Mouse (Mus musculus) heart, postnatal 25 days (tissue): ENCODE results near the gene Gm27029. TPM values are rescaled to one million over a fixed set of nuclear protein-coding genes. Genes with fewer than 3 reads are reported as not detected.
"Not testable (repeated sequence)": the region's sequence is repeated elsewhere in the genome, so short reads cannot be mapped to it uniquely, and the experiment has no call there.

ENCODE experiments used
- DNase-seq: peaks from one replicate; pipeline ENCODE4 v3.0.0; 2022; ENCODE audit warnings: low spot score
- intact Hi-C: fragments of 180-260 bp; cut with DNase I; formaldehyde crosslinking; loops from one replicate; pipeline ENCODE4 v1.15.1; 2025
- total RNA-seq, 2 experiments: library from RNA; stranded (reverse); gene quantifications; 2 replicates each; pipeline ENCODE4 v1.2.3; 2021

The Gm27029 gene
- 1 to 10 TPM; 8.5 to 9.1 TPM for total RNA-seq

DNA sequence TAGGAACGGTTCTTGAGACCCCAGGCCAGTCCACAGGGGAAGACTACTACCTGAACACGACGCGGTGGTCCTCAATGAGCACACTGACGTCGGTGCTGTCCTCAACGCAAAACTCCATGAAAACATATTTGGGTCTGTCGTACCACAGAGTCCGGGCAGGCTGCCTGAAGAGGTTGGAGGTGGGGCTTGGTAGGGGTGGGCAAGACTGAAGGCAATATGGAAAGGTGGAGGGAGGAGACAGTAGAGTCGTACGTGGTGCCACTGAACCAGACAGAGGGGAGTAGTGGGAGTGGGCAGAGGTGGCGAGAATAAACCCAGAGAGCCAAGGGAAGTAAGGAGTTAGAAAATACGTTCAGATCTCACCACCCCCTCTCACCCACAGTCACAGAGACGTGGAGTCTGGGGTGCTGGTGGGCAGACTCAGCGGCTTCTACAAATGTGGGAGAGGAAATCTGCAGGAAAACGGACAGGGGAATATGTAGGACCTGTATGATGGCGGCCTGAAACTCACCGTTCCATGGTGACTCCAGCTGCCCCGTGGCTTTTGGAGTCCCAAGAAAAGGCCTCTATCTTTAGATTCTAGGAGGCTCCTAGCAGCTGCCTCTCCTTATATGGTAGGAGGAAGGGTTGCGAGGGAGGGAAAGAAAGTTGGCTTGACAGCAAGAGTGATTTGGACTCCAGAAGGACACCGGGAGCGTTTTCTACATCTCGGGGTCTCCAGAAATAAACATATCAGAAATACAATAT, at the start of gene Gm27029:
TSS of gene Gm27029 (minus strand) at position 692 of the 747 bp plus-strand sequence.
- DNase-seq: no peak
- intact Hi-C loops: no loop called here

DNA sequence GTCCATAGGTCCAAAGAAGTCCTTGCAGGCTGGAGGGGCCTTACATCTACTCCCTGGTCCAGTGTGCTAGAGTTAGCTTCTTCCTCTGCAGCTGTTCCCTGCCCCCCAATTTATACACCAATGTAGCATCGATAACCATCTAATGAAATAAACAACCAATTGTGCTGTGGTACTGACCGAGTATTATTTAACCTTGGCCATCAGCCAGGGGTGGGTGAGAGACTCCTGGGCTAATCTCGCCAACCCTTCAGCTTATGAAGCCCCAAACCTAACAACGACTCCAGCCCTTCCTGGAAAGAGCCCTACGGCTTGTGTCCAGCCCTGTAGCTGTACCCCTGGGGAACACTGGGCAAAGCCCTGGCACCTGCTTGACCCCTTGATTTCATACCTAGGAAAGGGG, 49.7 kb upstream of the Gm27029 start:
- DNase-seq: no peak
- intact Hi-C loops: no loop called here

DNA sequence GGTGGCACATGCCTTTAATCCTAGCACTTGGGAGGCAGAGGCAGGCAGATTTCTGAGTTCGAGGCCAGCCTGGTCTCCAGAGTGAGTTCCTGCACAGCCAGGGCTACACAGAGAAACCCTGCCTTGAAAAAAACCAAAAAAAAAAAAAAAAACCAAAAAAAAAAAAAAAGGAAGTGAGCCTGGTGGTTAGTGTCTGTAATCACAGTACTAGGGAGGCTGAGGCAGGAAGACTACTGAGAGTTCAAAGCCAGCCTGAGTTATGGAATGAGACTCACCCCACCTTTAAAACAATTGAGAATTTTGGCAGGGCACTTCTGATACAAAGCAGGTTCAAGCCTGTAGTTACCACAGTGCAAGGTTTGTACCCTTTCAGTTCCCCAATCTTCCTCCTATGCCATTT, 49.1 kb upstream of the Gm27029 start:
- intact Hi-C loops, DNase-seq: not testable (repeated sequence)

DNA sequence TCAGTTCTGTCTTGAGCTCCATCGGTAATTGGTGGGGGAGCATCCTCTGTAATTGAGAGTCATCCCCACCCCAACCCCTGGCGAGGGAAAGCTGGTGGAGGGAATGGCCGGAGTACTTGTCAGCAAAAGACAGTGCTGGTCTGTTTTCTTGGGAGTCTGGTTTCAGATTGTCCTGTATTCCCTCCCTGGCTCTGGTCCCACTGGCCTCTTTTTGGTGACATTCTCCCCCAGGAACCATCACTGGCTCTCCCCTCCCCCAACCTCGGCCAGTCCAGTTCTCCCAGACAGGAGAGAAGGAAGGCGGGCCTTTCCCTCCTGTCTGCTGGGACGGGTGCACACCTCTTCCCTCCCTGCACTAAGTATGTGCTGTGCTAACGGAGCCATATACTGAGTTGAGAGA, 47.7 kb upstream of the Gm27029 start:
- DNase-seq: no peak
- intact Hi-C loops: no loop called here

DNA sequence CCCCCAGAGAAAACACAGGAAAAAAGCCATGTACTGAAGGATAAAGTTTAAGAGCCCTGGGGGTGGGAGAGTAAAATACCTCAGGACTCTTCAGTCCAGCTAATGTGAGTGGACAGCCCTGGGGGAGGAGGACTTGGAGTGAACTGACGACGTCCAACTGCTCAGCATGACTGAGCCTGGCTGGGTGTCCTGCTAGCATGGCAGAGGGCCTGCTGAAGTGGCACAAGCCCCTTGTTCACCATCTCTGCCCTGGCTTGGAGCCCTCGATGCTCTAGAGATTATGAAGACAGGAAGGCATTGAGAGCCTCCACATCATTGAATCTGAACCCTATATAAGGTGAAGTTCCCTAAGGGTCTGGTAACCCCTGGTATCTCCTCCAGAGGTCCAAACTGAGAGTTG, 47.3 kb upstream of the Gm27029 start:
- intact Hi-C loops: no loop called here
- no peak for DNase-seq

DNA sequence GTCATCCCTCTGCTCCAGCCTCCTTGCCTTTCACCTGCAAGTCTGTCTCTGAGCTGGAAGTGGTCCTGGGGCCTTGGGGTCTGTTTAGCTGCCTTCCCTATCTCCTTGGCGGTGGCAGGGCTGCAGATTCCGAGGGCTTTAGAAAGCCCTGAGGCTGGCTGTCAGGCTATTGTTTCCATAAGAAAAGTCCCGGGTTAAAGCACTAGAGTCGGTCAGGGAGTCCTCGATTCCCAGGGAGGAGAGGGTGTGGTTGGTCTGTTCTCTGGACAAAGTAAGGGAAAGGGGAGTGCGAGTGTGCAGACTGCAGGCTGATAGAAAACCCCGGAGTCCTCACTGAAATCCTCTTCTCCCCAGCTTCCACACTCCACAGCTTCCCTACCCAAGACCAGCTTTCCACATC, 45.6 kb upstream of the Gm27029 start:
- intact Hi-C loops: no loop called here
- no peak for DNase-seq

DNA sequence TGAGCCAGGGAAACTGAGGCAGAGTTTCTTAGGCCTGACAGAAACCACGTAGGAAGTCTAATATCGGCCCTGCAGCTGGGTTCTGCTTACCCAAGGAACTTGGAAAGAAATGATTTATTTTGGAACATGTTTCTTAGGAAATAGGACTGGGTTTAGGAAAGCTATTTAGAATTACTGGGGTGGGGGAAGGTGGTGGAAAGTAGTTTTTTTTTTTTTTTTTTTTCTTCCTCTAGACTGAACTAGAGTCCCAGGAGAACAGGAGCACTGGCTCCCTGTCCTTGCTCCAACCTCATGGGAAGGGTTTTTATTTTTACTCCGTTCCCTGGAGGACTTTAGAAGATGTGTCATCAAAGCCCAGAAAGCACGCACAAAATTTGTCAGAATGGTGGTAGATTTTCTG, 44.6 kb upstream of the Gm27029 start:
- no peak for DNase-seq
- intact Hi-C loops: loop anchor here (5.0 kb wide), 1 partner anchor 83 kb away; the partner anchor contains the start of genes Brca1 and Nbr1

DNA sequence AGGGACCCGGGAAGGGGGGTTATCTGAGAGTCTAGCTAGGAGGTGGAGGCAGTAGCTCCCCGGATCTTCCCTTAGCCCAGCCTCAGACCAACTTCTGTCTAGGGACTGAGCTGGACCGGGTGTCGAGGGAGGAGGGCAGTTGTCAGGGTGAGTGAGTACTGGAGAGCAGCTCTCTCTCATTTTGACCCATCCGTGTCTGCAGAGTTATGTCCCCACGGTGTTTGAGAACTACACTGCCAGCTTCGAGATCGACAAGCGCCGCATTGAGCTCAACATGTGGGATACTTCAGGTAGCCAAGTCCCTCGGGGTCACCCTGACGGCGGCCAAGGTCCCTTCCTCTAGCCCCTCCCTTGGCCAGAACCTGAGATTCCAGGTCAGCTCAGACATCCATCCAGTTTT, 44.1 kb upstream of the Gm27029 start:
- no peak for DNase-seq

DNA sequence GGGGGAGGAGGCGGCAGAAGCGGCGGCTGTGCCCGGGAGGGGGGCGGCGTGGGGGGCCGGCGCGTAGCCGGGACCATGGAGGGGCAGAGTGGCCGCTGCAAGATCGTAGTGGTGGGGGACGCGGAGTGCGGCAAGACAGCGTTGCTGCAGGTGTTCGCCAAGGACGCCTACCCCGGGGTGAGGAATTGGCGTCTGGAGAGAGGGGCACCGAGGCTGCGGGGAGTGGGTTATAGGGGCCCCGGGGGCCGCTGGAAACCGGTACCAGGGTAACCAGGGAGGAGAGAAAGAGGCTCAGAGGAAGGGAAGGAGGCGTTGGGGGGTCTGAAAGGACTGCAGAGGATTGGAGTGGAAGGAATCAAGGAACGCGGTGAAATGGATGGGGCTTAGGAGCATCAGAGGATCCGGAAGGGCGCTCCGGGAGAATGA, 43.7 kb upstream of the Gm27029 start:
- intact Hi-C loops: loop anchor here (5.0 kb wide), 1 partner anchor 84 kb away; the partner anchor contains the start of genes Brca1 and Nbr1
- DNase-seq: no peak

More for the DNA sequence above, 44.1 kb upstream of the Gm27029 start:
- intact Hi-C loops: loop anchor here (5.0 kb wide), 1 partner anchor 84 kb away; the partner anchor contains the start of genes Brca1 and Nbr1

DNA sequence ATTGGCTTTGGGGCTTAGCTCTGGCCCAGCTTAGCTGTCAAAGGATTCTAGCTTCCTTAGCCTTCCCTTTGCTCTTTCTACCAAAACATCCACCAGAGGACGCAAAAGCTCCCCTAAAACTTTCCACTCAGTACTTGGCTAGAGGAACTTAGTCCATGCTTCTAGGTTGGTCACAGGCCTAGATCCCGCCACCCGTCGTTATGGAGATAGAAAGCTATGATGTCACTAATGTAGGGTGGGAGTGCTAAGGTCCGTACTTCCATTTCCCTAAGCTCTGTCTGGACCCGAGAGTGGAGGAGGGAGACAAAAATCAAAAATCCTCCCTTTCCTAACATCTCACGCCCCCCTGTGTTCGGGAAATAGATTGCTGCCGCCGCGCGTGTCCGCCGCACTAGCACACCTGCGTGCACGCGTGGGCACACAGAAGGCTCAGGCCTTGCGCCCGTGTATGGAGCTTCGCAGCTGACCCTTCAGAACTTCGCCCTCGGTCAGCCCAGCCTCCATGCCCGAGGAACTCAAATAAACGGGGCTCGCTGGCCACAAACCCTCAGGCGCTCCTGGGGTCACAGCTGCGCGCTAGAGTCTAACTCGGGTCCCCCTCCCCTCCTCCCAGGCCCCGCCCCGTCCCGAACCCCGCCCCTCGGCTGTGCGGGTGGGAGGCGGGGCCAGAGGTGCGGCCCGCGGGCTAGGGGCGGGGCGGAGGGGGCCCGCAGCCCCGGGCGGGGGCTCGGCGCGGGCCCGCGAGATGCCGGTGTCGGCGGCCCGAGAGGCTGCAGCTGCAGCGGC, 43.1 kb upstream of the Gm27029 start:
- peak; percentile 46 for DNase-seq
- intact Hi-C loops: loop anchor here (5.0 kb wide), 1 partner anchor 85 kb away; the partner anchor contains the start of genes Brca1 and Nbr1

DNA sequence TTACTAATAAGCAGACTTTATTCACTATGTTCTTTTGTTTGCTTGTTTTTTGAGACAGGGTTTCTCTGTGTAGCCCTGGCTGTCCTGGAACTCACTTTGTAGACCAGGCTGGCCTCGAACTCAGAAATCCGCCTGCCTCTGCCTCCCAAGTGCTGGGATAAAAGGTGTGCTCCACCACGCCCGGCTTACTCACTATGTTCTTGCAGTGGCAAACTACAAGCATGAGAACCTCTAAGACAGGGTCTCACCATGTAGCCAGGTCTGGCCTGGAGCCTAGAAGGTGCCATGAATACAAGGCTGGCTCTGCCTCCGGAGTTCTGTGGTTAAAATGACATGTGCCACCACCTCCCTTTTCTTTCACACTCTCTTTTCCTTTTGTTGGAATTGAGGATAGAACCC, 42.0 kb upstream of the Gm27029 start:
- DNase-seq: not testable (repeated sequence)
- intact Hi-C loops: loop anchor here (5.0 kb wide), 1 partner anchor 86 kb away; the partner anchor contains the start of genes Brca1 and Nbr1

DNA sequence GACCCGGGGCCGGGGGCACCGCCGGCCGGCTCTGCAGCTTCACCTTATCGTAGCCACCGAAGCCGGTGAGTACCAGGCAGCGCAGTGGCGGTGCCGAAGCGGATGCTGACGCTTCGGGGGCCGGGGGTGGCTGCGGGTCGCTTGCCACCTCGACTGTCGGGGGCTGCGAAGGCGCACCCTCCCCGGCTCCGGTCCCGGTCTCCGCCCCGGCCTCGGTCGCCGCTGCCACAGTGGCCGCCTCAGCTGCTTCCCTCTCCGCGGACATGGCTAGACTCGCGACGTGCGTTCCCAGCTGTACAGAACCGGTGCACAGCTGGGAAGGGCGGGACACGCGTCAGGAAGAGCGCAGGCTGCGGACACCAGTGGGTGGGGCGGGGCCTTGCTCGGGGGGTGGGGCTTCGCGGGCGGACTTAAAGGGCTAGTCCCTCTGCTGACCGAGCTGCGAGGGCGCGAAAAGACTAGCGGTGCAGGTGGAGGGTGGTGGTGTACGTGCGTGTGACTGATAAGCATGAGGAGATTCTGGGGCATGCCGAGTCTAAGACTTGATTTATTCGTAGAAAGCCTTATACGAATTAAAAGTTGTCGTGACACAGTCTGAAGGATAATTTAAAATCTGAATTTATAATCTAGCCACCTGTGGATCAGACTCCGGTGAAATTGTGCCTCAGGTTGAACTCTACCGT, 41.4 kb upstream of the Gm27029 start, which contains the start of gene Vat1:
TSS of gene Vat1 (minus strand) at position 362 of the 683 bp plus-strand sequence.
- peak; percentile 55 for DNase-seq
- intact Hi-C loops: loop anchor here (5.0 kb wide), 1 partner anchor 86 kb away; the partner anchor contains the start of genes Brca1 and Nbr1

DNA sequence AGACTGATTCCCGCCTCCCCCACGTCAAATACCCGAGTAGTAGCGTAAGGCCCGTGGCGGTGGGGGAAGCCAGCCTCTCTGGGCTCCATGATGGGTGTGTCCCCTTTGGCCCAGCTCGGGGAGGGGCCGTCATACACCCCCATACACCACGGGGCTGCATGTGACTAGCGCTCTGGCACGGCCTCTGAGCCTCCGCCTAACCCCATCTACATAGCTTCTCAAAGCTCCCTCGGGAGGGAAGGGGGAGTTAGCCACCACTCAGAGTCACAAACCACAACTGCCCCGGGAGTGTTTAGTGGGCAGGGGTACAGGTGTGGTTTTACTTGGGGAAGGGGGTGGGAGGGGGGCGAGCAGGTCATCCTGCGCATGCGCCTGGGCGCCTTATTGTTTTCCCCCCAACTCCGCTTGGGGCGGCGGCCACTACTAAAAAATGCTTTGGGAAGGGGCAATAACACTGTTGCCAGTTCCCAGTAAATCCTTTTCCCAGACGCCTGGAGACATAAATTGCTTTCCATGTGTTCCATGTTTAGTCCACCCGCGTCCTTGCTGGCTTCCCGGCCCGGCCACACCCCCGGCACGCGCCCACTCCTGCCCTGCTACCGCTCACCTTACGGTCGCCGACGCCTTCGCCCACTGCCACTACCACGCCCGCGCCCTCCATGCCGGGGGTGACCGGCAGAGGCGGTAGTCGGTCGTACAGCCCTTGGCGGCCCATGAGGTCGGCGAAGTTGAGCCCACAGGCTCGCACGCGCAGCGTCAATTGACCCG, 40.7 kb upstream of the Gm27029 start:
- intact Hi-C loops: loop anchor here (5.0 kb wide), 1 partner anchor 87 kb away; the partner anchor contains the start of genes Brca1 and Nbr1
- peak; percentile 74 for DNase-seq

DNA sequence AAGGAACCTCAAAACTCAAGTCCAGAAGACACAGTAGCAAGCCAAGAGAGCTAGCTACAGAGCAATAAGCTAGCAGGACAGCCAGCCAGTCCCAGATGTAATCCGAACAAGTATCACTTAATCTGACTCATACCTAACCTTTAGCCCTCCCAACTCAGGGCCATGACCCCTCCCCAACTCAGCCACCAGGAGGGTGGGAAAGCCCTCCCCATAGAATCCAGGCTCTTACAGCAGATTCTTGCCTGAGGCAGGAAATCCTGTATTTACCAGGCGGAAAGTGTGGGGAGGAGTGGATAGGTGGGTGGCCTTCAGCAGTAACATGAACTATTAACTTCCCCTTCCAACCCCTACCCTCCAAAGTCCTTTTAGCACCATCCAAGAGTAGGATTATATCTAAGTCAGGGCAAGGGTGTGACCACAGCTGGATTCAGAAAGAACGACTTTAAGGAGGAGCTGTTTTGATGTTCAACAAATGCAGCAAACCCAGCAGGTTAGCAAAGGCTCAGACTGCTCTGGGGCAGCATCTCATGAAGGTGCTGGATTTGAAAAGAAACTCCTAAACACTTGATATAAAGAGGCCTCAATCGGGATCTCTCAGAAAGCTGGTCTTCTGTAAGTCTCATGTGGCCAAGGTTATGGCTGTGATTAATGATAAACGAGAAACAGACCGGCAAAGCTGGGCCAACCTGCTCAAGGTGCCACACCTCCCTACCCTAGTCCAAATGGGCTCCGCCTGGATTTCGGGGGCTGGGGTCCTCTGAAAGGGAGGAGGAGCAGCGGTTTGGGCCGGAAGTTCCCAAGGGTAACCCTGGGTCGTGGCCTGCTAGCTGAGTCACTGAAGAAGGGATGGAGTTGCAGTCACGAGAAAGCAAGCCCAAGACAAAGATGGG, 39.9 kb upstream of the Gm27029 start, which contains the start of gene Rnd2:
TSS of gene Rnd2 (plus strand) at position 789 of the 890 bp plus-strand sequence.
- intact Hi-C loops: loop anchor here (5.0 kb wide), 1 partner anchor 88 kb away; the partner anchor contains the start of genes Brca1 and Nbr1
- DNase-seq: no peak

DNA sequence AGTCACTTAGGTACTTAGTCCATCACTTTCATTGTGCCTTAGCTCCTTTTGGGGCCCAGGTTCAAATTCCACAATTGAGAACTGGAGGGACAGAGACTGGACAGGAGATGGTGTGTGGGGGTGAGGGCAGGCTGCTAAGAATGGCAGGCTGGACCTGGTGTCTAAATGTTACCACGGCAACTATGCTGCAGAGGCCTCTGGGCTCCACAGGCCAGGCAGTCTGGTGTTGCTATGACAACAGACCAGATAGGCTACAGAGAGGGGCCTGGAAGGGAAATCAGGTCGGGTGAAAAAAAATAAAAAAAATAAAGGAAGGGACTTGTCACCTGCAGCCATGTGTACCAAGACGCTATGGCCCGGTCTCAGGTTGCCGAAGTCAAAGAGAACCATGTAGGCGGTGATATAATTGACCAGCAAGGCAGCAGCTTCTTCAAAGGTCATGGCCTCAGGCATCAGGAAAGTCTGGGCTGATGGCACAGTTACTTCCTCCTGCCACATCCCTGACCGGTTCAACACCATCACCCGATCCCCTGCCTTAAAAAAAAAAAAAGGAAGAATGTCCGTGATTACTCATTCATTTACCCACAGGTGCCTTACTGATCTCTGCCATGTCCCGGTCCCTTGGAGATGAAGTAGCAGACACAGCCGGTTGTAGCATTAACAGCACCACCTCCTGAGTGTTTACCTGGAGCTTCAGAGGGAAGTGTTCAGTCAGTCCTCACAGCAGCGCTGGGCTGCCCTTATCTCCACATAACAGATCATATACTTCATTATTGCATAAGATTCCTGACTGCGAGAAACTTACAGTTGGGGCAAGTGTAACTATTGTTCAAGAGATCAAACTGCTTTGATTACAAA, 38.2 kb upstream of the Gm27029 start:
- no peak for DNase-seq
- intact Hi-C loops: loop anchor here (2.0 kb wide), 1 partner anchor 14 kb away; the partner anchor contains the start of gene Ifi35

DNA sequence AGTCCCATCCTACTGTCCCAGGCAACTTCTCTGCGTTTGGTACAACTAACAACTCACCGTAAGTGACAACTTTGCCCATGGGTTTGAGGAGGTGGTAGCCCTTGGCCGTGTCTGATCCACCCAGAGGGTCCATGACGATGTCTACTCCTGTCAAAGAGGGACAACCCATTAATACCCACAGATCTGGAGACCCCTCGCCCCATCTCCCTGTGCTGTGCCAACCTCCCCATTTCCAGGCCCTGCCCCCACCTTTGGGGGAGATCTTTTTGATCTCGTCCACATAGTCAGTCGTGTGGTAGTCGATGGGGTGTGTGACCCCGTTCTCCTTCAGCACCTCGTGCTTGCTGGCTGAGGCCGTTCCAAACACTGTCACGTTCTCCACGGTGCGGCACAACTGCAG, 37.5 kb upstream of the Gm27029 start:
- DNase-seq: no peak
- intact Hi-C loops: loop anchor here (2.0 kb wide), 1 partner anchor 13 kb away; the partner anchor contains the start of gene Ifi35

DNA sequence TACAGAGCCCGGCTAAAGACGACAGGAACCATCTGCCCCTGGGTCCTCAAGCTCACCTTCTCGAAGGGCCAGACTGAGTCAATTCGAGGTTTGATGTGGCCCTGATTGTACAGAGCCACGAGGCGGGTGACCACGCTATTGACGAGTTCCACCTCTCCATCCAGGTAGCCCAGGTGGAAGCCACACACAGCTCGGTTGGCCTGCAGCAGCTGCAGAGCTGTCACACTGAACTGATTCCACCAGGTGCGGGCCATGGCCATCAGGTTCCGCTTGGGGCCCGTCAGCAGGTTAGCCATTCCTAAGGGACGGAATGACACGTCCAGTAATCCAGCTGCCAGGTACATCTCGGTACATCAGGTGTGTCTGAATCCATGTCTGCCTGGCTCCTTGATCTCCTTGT, 35.7 kb upstream of the Gm27029 start:
- intact Hi-C loops: no loop called here
- DNase-seq: no peak
